Mouse (Mus musculus) NIH3T3 (cell line): ENCODE measurements at regions not wholly inside any gene's neighbourhood (a gene's known extent, or its start where the extent isn't known, plus 50 kb on each side); places are given as distances from the start of the nearest gene placed in this dataset.

Source experiments
- DNase-seq: peaks from one replicate; pipeline ENCODE4 v3.0.0-alpha.2; 2012; ENCODE audit warnings: low read depth

- peak; percentile 7 for DNase-seq
Observed at GRCm38 (mm10) chr15:43364496-43364895, 3230.3 kb downstream of the 9330182O14Rik start.

- DNase-seq = no peak
Observed at GRCm38 (mm10) chr15:43373072-43373471, 3238.9 kb downstream of the 9330182O14Rik start.

GRCm38 (mm10) chr15:43382405-43382804 is 3248.2 kb downstream of the 9330182O14Rik start:
- DNase-seq = no peak

- DNase-seq = no peak
Observed at GRCm38 (mm10) chr15:43399821-43400220, 3265.7 kb downstream of the 9330182O14Rik start.

GRCm38 (mm10) chr15:43403585-43403984 is 3269.4 kb downstream of the 9330182O14Rik start:
- DNase-seq = no peak
